Mouse (Mus musculus) frontal cortex, postnatal 10 days (tissue): ENCODE measurements around the gene Bsnd.

Source experiments
- DNase-seq, 2 experiments: peaks; one replicate each; pipeline ENCODE4 v3.0.0; 2022; ENCODE audit warnings: low spot score in 2 of 2, mixed read lengths in 1 of 2

Gene Bsnd

DNA sequence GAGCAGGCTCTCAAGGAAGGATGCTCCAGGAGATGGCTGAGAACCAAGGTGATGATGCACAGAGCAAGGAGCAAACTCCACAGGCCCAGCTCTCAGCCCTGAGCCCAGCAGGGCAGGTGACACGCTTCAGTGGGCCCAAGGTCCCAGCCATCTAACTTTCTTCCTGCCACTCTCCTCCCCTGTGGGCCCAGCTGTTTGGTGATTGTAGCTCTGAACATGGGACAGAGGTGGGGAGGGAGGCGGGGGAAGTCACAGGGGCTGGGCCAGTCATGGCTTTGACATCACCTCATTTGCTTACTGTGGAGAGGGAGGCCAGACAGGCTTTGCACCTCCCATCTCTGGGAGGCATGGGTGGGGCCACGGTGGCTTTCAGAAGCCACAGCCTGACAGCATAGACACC is at the start of gene Bsnd:
Gene Bsnd, minus strand, starts transcription at position 168 of the 400 bp plus-strand sequence.
- DNase-seq, result no peak

DNA sequence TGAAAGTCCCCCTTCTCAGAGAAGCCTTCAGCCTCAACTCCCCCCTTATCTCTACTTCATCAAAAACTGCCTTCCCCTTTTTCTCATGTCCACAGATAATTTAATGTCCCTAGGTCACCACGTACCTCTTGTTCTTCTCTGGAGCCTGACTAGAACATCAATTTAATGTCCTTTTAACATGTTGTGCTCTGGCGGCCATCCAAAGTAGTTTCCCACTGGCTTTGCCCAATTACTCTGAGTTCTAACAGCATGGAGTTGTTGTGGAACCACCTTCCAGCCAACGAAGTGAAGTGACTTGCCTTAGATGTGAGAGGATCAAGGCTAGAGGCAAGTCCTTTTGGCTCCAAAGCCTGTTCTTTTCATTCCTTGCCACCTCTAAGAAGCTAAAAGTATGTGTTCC is 49.4 kb upstream of the Bsnd start:
- no peak for DNase-seq

DNA sequence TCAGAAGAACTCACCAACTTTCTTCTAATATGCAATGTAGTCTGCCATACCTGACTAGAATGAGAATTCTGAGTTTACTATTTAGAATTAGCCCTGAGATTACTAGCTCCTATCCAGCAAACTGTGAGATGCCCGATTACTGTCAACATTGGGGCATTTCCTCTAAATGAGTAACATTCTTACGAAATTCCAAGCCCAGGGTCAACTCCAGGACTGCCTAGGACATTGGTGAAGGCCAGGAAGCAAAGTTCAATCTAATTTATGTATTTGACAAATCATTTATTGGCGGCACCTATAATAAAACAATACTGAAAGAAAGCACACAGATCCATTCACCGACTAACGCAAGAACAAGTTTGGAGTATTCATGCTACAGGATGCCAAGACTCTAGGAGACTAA is 47.7 kb upstream of the Bsnd start:
- DNase-seq, result no peak

DNA sequence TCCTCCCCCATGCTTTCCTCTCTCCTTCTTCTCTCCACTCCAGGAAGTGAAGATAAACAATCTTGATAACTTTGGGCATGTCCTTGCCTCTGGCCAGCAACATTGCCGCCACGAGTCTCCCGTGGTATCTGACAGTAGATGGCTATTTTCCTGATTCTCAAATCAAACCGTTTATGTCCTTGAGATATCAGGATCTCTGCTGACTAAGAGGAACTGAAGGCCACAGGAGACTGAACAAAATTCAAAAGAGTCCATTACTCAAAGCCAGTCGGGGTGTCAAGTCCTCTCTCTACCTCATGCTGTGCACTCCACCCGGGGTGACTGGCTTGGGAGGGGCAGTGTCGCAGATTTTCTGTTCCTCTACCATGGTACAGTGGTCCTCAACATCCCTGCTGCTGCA is 42.2 kb upstream of the Bsnd start:
- no peak for DNase-seq

DNA sequence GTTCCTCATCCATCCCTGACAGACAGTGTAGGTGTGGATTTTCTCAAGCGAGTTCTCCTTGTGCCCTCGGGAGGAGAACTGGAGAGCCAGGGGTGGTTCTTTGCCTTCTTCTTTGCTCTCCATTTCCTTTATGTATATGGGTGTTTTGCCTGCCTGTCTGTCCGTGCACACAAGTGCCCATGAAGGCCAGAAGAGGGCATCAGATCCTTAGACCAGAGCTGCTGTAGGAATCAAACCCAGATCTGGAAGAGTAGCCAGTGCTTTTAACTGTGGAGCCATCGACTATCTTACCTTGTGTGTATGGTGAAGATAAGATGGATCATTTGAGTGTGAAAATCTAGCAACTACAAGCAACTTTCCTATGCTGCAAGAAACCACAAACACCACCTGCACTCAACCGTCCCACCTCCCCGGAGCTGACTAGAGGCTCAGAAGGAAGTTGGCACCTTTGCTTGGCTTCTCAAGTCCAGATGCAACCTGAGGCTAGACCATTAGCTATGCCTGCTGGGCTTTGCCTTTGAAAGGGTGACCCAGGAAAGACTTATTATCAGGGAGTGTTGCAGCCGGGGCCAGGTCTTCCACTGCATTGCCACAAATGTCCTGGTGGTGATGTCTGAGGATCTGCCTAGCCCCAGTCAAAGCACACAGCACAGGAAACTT is 41.5 kb upstream of the Bsnd start:
- no peak for DNase-seq

DNA sequence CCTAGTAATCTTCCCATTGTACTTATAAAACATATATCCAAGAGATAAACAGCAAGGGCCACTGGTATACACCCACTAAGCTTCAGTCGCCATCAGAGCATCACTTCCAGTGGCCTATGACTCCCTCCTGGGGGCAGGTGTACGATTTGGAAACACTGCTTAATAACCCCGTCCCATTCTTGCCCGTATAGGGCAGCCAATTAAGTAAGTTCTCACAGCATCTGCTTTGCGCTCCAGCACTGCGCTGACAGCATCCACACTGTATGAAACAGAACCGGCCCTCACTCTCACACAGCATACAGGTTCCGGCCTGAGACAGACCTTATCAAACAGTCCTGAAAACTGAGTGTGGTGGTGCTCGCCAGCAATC is 38.0 kb upstream of the Bsnd start:
- no peak for DNase-seq

DNA sequence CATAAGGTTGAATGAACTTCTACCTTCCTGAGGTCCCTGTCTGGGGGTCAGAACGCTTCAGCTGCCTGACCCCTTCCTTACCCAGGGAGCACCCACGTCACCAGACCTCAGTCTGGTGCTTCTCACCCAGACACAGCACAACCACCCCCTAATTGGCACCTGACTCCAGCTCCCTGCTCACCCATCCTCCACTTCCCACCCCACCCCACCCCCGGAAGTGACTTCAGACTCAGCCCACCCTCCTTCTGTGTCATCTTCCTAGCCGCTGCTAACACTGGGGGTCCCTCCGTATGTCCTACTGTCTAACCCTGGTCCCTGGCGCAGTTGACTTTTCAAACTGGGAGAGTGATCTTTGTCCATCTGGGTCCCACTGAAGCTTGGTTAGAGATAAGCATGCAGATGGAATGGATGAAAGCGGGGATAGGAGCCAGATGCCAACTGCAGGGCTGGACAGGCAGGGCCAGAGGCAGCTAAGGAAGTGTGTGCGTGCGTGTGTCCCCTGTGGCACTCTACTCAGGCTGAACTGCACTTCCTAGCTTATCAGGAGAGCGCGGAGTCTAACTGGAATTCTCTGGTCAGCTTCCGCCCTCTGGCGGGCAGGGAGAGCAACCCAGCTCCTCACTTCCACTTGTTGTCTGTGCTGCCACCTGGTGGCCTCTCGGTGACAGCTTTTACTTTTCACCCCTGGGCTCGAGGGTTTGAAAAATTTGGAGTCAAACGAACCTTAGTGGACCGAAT is 37.5 kb upstream of the Bsnd start:
- peak; percentile 79 to 88 for DNase-seq

DNA sequence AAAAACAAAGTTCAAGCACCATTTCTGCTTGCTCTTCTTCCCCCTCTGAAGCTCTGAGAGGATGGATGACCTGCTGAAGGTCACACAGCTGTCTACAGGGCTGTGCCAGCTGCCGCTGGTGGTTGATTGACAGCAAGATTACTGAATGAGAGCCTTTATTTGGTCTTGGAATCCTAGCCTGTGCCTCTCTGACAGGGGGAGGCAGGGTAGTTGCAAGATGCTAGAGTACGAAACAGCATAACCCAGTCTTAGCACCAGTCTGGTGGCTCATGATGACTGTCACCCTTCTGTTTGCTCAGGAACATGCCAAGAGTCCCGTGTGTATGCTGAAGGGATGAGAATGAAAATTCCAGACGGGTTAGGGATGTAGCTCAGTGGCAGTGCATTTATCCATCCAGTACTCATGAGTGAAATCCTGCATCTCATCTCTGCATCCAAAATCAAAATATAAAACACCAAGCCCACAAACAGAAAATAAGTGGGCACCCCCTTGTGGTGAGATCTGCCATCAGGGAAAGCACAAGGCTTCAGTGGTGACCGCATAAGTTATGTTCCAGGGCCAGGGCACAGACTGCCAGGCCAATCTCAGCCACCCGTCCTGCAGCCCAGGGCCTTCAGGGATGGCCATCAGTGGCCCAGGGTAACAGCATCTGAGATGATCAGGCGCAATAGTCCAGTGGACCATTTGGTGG is 35.9 kb upstream of the Bsnd start:
- peak in 1 of 2 experiments; percentile 21 for DNase-seq

DNA sequence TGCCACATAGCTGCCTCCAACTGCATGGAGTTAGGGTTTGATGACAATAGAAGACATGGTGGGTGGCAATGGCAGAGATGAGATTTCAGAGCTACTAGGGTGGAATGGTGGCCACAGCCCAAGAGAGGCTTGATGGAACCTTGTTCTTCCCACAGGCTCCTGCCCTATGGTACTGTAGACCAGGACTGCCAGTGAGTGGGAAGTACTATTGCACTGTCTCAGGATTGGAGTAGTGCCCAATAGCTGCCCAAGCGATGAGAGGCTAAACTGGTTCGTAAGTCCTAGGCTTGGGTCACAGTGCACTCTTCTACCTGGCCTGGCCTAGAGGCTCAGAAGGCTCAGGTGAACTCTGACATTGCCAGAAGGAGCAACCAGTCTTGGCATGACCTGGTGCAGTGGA is 32.9 kb upstream of the Bsnd start:
- DNase-seq, result no peak

DNA sequence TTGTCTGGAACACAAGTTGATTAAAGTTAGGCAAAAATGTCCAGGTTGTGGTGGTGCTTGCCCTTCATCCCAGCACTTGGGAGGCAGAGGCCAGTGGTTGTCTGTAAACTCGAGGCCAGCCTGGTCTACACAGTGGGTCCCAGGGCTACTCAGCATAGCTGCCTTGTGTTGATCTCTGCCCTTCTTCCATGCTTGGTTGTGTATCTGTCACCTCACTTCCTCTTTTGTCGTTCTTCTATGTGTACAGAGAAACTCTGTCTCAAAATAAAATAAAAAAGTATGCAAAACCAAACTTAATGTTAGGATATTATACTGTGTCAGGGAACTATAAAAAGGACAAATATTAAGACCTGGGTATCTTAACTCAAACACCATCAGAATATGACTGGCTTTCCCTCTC is 32.0 kb upstream of the Bsnd start:
- DNase-seq, result no peak

DNA sequence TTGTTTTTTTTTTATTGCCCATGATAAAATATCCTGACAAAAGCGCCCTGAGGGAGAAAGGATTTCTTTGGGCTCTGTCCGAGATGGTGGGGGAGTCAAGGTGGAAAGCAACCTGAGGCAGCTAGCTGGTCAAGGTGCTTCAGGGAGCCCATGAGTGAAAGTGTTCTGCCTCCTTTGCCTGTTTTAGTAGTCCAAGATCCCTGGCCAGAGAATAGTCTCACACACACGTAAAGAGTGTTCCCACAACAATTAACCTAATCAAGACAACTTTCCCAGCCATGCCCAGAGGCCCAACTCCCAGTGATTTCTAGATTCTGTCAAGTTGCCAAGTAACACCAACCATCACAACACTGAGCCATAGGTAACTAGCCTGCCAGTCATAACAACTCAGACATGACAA is 30.5 kb upstream of the Bsnd start:
- no peak for DNase-seq

DNA sequence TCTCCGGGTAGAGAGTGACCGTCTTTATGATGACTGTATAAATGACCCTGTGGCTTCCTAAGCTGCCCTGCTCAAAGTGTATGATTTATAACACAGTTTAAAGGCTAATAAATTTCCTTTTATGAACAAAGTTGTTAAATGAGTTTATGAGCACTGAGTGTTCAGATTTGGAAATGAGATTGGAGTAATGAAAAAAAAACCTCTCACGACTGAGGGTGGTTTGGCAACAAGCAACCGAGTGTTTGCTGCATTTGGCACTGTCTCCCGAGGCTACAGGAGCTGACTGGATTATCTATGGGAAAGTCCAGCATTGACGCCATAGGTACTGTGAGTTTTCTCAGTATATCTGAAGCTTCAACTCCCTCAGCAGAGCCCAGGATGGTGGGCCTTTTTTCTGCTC is 22.5 kb upstream of the Bsnd start:
- DNase-seq, result no peak

DNA sequence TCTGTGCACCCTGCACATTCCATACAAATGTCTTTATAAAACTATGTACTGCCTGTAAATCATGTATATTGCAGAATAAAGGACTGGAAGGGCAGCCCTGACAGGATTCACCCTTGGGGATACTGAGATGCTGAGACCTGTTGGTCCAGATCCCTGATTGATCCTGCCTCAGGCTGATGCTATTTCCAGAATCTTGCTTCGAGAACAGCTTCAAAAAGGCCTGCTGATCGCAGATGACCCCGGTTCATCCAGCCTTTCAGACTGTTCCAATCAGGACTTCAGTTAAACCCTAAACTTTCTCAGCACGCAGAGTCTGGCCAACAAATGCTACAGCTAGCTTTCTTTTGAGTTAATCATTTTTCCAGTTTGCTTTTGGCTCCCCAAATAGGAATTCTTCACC is 17.8 kb upstream of the Bsnd start:
- DNase-seq, result no peak

DNA sequence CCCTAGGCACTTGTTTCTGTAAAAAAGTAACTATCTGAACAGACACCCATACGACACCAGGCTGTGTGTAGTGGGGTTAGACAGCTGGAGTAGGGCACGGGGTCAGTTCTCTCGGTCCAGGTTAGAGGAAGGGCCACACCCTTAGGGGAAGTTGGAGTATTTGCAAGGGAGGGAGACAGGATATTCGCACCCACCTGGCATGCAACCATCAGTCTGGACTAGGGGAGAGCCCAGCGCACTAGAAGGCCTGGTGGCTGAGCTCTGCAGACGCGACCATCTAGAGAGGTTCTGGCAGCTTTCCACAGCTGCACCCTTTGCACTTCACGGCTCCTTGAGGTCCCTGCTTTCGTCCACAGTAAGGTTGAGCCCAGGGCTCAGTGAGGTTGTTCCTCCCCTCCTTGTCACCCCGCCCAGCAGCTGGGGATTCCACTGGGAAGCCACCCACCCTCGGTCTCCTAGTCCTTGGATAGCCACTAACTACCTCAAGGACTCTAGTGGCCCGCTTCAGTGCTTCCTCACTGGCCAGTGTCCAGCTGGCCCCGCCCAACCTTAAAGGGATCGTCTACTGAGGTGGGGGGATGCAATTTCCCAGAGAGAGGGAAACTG is 13.5 kb upstream of the Bsnd start:
- DNase-seq, result no peak

DNA sequence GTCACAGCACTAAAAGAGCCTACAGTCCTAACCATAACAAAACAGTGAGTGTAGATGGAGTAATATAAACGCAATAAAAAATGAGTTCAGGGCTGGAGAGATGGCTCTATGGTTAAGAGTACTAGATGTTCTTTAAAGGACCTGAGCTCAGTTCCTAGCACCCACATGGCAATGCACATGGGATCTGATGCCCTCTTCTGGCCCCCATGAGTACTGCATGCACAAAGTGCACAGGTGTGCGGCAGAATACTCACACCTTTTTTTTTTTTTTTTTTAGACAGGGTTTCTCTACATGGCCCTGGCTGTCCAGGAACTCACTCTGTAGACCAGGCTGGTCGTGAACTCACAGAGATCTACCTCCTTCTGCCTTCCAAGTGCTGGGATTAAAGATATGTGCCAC is 11.5 kb upstream of the Bsnd start:
- no peak for DNase-seq

DNA sequence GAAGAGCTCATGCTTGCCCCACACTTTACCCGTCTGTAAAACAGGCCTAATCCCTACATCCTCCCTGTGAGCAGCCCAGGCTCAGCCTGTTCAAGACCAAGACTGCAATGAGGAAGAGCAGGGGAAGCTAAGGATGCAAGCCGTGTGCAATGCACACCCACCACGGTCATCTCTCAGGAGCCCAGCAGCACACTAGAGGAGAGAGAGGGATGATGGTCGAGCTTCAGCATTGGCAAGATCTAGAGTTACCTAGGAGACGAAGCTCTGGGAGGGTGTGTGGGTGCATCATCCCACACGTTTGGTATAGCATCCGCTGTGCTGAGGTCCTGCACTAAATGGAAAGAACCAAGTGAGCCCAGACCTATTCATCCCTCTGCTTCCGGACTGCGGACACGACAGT is 8.0 kb upstream of the Bsnd start:
- DNase-seq, result peak in 1 of 2 experiments; percentile 35

DNA sequence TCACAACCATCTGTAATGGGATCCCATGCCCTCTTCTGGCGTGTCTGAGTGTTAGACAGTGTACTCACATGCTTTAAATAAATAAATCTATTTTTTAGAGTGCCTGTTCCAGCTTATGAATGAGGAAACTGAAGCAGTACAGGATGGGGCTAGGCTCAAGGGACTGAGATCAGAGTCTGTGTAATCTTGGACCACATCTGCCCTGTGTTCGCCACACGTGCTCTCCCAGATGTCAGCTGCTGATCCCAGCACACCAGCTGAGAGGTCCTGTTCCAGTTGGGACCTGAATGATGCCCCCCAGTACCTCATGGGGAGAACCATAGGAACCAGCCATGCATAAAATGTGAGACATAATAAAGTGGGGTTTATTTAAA is 6.4 kb upstream of the Bsnd start:
- no peak for DNase-seq

DNA sequence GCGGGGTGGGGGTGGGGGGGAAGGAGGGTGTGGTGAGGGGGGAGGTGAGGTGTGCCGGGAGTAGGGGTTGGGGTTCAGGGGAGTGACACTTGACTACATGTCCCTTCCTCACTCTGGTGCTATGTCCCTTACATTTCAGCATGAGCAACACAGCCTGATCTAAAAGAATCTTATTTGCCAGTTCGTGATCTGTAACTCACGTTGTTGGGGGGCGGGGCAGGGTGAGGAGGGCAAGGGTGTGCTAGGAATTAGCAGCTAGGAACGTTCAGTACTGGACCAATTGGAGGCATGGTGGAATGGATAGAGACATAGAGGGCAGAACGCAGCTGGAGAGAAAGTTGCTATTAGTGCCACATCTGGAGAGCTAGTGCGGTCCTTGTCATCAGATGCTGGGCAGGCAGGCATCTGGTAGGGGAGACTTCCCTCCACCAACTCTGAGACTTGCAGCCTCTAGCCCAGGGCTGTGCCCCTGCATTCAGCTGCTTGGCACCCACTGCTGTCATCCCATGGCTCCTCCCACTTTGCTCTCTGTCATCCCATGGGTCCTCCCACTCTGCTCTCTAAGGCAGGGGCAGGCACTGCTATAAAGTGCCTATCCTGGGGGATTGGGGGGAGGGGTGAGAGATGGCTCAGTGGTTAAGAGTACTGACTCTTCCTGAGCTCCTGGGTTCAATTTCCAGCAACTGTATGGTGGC is 5.8 kb upstream of the Bsnd start:
- no peak for DNase-seq

DNA sequence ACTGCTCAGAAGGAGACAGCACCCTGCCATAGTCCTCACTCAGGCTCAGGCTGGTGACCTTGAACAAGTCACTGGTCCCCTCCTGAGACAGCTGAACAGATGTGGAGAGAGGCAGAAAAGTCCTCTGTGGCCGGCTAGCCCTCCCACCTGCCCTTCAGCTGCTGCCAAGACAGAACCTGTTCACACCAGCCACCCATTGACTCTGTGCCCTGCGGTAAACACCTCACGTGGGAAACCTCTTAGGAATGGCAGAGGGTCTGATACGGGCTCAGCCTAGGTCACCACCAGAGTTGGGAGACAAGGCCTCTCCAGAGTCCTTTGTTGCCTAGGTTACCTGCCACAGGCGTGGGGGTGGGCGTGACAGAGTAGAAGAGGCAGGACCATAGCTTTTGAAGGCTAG is 4.8 kb upstream of the Bsnd start:
- no peak for DNase-seq

DNA sequence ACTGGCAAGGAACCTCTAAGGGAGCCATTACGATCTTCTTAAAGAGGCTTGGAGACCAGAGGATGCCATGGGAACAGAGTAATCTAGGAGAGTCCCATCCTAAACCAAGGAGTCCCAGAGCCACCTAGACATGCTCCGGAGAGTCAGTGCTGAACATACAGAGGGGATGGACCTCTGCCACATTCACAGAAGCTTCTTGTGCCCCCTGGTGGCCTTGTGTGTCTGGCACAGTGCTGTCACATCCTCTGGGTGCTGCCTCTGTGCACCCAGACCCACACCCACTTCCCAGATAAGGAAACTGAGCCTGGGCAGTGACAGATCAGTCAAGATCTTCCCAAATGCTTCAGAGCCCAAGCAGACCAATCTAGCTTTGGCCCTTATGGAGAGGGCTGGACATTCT is 1.6 kb upstream of the Bsnd start:
- no peak for DNase-seq

DNA sequence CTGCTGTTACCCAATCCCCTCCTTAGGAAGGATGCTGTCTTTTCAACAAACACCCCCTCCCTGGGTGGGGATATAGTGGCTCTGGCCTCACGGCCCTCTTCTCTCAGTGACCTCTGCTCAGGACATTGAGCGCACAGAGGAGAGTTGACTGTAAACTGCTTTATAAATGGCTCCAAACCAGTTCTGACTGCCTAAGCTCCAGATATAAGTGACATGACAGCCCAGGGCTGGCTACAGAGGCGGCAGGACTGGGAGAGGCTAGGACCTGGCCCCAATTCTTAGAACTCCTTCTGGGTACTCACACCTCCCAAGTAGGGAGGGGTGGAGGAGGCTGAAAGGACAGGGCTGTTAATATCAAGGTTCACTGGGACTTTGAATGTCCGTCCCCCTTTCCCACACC is 1.5 kb downstream of the Bsnd start:
- DNase-seq, result no peak

DNA sequence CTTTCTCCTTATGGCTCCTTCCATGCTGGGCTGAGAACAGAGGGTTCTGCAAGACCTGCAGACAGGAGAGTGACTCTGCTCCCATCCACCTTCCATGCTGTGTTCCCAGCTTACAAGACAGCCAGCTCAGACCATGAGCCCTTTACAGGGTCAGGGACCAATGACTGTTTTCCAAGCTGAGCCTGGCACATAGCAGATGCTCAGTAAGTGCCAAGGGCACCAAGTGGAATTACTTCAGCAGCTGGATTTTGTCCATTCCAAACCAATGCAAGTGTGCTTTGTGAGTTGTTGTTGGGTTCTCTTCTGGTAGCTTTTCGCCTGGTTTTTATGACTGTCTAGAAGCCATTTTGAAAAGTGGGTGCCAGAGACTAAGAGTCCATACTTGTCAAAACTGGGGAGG is 8.3 kb downstream of the Bsnd start:
- DNase-seq, result no peak
